Mouse (Mus musculus) testis, adult 2 months (tissue): ENCODE results near the gene Cnot3.

ENCODE experiments used
- CTCF ChIP-seq: fragments of 200-500 bp; IDR thresholded peaks from 2 replicates; pipeline ENCODE4 v1.5.1; 2012; ENCODE audit warnings: low read depth, mild to moderate bottlenecking, inconsistent platforms, low read length, moderate library complexity; ENCODE audit not compliant: control insufficient read depth, insufficient read depth, insufficient replicate concordance
- POLR2A ChIP-seq: fragments of 200-500 bp; IDR thresholded peaks from 2 replicates; pipeline ENCODE4 v1.6.1; 2012; ENCODE audit warnings: low read depth, mild to moderate bottlenecking, inconsistent platforms, low read length, moderate library complexity; ENCODE audit not compliant: control insufficient read depth

DNA sequence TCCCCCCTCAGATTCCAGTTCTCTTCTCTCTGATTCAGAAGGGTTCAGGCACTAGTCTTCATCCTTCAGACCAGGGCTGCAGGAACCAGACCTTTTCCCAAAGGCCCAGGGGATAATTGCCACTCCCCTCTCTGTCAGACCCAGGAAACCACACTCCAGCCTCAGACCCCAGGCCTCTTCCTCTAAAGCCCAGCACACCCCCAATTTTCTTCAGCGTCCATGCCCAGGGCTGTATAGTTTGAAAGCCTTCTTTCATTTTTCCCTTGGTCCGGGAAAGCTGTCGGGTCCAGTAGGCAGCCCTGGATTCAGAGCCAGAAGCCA is 30.1 kb downstream of the Cnot3 start:
- TF ChIP-seq CTCF: no peak
- no peak for TF ChIP-seq POLR2A
